Mouse (Mus musculus) hindlimb bud, embryonic 11.5 days (tissue): ENCODE results near the gene Vav3.
"Not testable (repeated sequence)": the region's sequence is repeated elsewhere in the genome, so short reads cannot be mapped to it uniquely, and the experiment has no call there.

Source experiments
- DNase-seq: peaks from one replicate; pipeline ENCODE4 v3.0.0-alpha.2; 2012; ENCODE audit warnings: low read depth, low spot score; ENCODE audit errors: extremely low spot score

The Vav3 gene

GRCm38 (mm10) chr3:109438552-109438951, 98.1 kb downstream of the Vav3 start:
- no peak for DNase-seq

GRCm38 (mm10) chr3:109439253-109439652, 98.8 kb downstream of the Vav3 start:
- no peak for DNase-seq

GRCm38 (mm10) chr3:109440001-109440400, 99.5 kb downstream of the Vav3 start:
- DNase-seq = no peak

- no peak for DNase-seq
Observed at GRCm38 (mm10) chr3:109444077-109444476, 103.6 kb downstream of the Vav3 start.

DNA sequence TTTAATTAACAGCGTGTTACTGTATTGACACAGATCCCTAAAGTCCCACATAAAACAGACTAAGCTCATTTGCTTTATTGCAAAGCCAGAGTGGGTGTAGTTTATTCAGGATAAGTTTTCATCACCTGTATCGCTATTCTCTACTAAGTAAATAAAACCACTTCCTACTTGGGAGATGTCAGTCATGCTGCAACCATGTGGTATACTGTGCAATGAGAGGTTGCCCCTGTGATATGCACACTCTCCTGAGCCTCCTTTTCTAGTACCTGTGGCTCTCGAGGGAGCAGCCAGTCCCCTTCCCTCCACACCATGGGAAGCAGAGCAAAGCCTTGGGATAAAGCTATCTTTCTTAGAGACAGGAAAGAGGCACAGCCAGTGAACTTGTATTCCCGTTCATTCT, 106.5 kb downstream of the Vav3 start:
- DNase-seq = no peak

DNA sequence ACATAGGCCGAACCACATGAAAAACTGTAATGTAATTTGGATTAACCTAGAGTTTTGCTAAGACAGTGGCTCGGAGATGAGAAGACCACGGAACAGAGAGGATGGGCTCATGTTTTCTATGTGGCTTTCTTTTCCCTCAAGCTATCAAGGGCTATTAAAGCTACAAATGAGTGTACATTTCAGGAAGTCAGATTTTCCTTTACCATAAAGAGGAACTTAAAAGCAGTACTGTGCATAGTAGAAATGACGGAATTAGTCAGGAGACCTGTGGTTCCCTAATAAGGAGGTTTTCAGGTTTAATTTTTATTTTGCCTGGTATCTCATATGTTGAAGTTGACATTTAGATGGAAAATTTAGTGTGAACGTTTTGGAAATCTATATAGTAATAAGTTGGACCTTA, 107.8 kb downstream of the Vav3 start:
- DNase-seq = not testable (repeated sequence)

GRCm38 (mm10) chr3:109451966-109452365, 111.5 kb downstream of the Vav3 start:
- no peak for DNase-seq

- no peak for DNase-seq
Observed at GRCm38 (mm10) chr3:109454633-109455032, 114.2 kb downstream of the Vav3 start.

- DNase-seq = no peak
Observed at GRCm38 (mm10) chr3:109456340-109456739, 115.9 kb downstream of the Vav3 start.

DNA sequence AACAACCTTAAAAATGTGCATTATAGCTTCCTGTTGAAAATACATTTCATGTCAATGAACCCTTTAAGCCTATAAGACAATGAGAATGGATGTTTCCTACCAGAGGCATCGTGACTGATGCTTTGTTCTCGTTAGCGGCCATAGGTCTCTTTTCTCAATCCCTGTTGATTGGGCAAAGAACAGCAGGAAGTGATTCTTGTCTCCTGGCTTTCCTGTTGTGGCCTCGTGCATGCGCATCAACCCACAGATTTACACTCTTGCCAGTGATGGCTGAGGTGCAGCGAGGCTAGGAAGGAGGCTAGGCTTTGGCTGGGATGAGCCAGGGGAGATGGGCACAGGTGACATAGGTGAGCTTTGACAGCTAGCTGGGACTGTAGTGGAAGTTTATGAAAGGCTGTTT, 123.2 kb downstream of the Vav3 start:
- DNase-seq = no peak

DNA sequence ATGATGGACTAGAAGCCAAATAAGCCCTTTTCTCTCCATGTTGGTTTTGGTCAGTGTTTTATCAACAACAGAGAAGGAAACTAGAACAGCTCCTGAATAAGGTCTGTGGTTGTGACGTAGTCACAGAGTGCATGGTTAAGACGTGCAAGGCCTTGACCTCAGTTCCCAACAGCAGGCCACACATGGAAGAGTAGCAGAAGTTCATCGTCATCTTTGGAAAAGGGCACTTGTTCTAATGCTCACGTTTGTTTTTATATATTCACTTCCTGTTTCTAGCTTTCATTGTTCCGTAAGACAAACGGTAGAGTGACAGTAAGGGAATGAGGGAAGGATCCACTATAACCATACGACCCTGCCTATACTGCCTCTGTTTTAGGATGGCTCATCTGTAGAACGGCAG, 124.1 kb downstream of the Vav3 start:
- no peak for DNase-seq

DNA sequence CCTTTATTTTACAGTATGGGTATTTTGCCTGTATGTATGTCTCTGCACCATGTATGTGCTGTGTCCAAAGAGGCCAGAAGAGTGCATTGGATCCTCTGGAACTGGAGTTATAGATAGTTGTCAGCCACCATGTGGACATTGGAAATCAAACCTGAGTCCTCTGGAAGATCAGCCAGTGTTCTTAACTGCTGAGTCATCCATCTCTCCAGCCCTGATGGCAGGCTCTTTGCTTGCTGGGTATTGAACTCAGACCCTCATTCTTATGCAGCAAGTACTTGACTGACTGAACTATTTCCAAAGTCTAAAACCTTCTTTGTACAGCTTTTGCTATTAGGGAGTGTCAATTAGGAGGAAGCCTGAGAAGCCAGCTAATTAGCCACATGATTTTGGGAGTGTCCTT, 126.1 kb downstream of the Vav3 start:
- DNase-seq = no peak

GRCm38 (mm10) chr3:109467288-109467687, 126.8 kb downstream of the Vav3 start:
- DNase-seq = no peak

GRCm38 (mm10) chr3:109469465-109469864, 129.0 kb downstream of the Vav3 start:
- DNase-seq = no peak

DNA sequence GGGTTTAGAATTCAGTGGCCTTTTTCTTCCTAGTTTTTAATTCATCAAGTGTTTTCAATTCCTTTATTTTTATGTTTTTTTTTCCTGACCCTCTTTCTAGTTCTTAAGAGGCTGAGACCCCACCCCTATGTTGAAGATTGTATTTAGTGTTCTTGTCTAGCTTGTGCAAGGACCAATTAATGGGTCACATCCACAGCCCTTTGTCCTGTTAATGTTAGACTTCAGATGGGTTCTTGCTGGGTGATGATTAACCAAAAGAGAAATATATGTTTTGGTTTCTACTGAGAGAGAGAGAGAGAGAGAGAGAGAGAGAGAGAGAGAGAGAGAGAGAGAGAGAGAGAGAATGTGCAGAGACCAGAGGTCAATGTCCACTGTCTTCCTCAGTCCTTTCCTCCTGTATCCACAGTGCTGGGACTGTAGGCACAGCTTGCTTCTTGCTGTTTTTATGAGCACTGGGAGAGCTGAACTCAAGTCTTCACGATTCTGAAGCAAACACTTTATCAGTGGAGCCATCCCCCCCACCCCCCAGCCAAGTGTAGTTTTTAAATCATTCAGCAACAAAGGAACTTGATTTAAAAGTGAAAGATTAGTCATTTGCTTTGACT, 130.3 kb downstream of the Vav3 start:
- DNase-seq = no peak

GRCm38 (mm10) chr3:109476521-109476920, 136.1 kb downstream of the Vav3 start:
- DNase-seq = no peak

DNA sequence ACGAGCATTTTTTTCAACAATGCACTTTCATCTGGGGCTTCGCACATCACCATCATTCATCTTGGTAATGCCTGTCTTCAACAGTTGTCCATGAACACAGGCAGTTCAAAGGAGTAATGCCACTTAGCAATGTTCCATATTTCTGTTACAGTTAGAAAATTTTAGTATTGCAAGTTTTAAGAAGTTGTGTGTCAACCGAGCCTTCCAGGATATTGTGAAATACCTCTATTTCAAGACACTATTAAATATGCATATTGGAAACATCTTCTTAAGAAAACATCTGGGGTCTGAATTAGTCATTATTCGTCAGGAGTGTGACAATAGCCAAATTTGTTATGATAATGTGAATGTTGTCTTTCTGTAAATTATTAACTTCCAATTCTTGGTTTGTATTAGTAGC, 137.8 kb downstream of the Vav3 start:
- DNase-seq = no peak

- DNase-seq = no peak
Observed at GRCm38 (mm10) chr3:109480625-109481024, 140.2 kb downstream of the Vav3 start.

DNA sequence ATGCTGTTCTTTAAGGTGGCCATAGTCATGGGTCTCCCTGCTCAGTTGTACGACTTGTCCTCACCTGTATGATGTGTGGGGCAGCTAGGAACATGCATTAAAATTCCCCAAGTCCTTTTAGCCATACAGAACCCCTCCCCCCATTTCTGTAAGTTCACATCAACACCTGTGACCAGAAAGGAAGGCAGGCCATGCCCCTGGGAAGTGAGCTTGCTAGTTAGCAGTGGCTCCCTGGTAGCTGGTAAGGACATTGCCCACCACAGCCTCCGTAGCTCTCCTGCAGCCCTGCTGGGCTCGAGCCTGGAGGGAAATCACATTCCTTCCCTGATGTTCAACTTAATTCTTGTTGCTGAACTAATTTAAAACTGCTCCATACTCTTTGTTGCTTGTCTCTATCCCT, 146.3 kb downstream of the Vav3 start:
- DNase-seq = no peak

DNA sequence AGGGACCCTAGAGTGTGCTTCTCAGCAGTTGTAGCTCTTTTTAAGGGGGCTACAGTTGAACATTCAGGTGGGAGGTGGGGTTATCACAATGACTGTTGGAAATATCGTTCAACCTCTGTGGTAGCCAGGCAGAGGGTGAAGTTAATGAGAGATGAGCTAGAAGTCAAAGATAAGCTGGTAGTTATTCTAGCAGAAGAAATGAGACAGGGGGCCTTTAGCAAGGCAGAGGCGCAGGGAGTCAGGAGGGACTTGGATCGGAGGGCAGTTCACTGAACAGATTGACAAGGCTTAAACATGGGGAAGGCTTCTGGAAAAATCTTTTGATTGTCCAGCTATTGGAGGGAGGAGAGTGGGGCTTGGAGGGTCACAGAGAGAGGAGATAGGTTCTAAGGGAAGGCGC, 147.4 kb downstream of the Vav3 start:
- DNase-seq = no peak

DNA sequence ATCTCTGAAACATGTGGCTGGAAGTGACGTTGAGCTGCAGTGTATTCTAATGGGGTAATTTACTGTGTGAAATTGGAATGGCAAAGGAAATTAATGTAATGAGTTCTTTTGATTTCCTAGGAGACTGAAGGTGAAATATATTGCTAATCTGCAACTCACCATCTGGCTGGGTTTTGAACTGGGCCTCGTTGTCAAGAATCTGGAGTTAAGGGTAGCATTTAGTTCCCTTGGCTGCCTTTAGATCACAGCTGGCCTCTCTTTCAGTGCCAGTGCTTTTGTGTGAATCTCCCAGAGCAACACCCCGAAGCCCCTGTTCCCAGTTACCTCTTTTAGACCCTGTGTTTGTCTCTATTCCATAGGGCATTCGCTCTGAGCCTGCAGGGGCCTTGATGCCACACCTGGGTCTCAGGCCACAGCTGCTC, 148.3 kb downstream of the Vav3 start:
- DNase-seq = no peak

DNA sequence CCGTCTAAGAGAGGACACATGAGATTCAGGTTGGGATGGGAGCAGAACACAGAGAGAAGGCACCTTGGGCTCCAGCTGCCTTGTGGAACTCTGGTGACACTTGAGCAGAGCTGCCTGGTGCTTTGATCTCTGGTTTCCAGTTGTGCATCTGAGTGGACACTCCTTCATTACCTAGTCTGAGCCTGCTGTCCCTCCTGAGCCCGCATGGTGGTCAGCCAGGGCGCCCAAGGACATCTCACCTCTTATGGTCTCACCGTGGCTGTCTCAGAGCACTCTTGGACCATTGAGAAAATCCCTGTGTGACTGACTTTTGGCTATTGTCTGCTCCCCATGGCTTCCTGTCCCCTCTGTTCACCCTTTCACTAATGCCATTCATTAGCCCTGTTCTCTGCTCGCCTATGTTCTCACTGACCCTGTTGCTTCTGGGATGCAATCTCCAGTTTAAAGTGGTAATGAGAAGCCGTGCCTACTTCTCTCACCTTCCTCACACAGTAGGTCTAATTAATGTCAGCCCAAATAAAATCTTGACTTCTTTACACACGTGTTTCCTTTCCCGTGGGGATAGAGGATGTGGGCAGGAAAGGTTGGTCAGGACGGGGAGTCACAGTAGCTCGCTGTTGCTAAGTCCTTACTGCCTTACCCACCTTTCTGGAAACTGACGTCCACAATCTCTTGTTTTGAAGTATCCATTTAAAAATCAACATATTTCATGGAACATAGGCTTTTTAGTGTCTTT, 150.3 kb downstream of the Vav3 start:
- DNase-seq = no peak

DNA sequence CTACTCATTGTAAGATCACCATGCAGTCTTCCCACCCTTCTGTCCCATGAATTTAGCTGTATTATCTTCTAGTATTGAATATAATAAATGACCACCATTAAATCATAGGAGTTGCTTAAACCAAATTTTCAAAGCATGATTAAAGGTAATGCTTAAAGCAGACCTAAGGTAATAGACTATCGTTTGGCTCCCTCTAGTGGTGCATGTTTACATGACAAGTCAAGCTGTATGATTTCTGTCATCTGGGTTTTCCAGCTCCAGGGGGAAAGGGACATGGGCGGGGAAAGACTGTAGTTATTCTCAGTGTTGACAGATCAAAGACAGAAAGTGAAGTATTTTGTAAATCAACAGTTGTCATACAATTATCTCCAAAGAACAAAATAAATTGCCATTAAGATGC, 151.1 kb downstream of the Vav3 start:
- DNase-seq = peak; percentile 86
